ENCODE assay signal across 15 mouse cellular contexts in the genomic region with DNA sequence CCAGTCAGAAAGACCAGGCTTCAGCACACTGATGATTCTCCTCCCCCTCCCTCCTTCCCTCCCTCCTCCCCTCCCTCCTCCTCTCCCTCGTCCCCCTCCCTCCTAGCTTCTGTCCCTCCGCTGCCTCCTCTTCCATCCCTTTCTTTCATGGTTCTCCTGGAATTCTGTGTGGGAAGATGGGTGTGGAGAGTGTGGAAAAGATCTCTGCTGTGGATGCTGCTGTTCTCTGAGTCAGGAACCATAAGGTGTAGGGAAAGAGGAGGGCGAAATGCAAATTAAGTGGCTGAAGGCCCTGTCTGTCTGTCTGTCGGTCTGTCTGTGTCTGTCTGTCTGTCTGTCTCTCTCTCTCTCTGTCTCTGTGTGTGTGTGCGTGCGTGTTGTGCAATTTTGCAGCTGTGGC.
"Had no signal": no experiment of that assay in that cellular context is flagged by ENCODE, and none has a peak within 500 bp of the region (broad histone marks: within the 10 kb centered on the region; RNA-seq: fewer than 3 reads in every experiment).

No protein-coding gene starts in this region.

- H3K9me3 ChIP-seq: intestine, embryonic 15.5 days; limb, embryonic 13.5 days; neural tube, embryonic 13.5 days had no signal

- H3K27me3 ChIP-seq: intestine, embryonic 15.5 days; limb, embryonic 13.5 days; neural tube, embryonic 13.5 days had no signal

- H3K9ac ChIP-seq: intestine, embryonic 15.5 days; limb, embryonic 13.5 days; lung, embryonic 14.5 days; neural tube, embryonic 13.5 days had no signal

- H3K36me3 ChIP-seq: intestine, embryonic 15.5 days; limb, embryonic 13.5 days; neural tube, embryonic 13.5 days had no signal

- ATAC-seq: intestine, embryonic 15.5 days had no signal

- DNase-seq: kidney, adult 8-10 months; kidney, postnatal 36 days; layer of hippocampus, adult 9-11 months; layer of hippocampus, postnatal 36 days; left cerebral cortex, postnatal 4 days; lung, embryonic 14.5 days; lung, postnatal 10 days; lung, postnatal 4 days; retina, postnatal 1 day; right cerebral cortex, postnatal 25 days; thymus, postnatal 4 days had no signal

- H3K27ac ChIP-seq: intestine, embryonic 15.5 days; limb, embryonic 13.5 days; neural tube, embryonic 13.5 days had no signal

- H3K4me2 ChIP-seq: intestine, embryonic 15.5 days; limb, embryonic 13.5 days; lung, embryonic 14.5 days; midbrain, embryonic 11.5 days; neural tube, embryonic 13.5 days had no signal

- H3K4me3 ChIP-seq: intestine, embryonic 15.5 days; limb, embryonic 13.5 days; neural tube, embryonic 13.5 days had no signal
